Comparison of ENCODE assay signal across 8 mouse cellular contexts in the genomic region with DNA sequence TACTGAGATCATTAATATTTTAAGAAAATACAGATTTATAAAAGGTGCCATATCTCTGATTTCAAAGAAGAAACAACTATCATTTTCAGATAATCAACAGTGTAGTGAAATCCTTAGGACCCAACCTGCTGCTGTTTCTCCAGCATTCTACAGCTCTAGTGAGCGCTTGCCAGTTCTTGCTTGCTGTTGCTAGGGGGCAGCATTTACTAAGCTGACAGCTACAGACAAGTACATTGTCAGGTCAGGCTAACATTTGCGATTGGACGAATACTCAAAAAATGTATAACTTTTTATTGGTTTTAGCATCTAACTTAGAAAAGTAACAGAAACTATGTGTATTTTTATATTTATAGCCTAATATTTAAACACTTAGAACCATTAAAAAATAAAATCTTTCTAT.
DNase-seq lines count a peak whose midpoint lies in the region; ATAC-seq and TF ChIP-seq lines count a peak whose summit lies in the region.
"Had no signal": no experiment of that assay in that cellular context is flagged by ENCODE, and none has a peak within 500 bp of the region (broad histone marks: within the 10 kb centered on the region; RNA-seq: fewer than 3 reads in every experiment).

No protein-coding gene starts in this region.

- H3K27ac ChIP-seq in embryonic fibroblast, embryonic 13.5 days (ENCODE audit: insufficient read depth, low read length) = no peak overlapping the region
- no peak overlapping the region for H3K27ac ChIP-seq in lung, embryonic 14.5 days (ENCODE audit: low read depth)

- peak; percentile 84 to 91 for ATAC-seq in hematopoietic stem cell, adult 5-6 weeks (replicated peaks in 1 of 2; ENCODE audit: insufficient read depth in 1 of 2, low FRiP score in 2 of 2, low TSS enrichment in 1 of 2, low read depth in 1 of 2, poor library complexity in 2 of 2, severe bottlenecking in 2 of 2)
- peak; percentile 86 for ATAC-seq in lung, embryonic 14.5 days (ENCODE audit: insufficient read depth)

- H3K9me3 ChIP-seq in lung, embryonic 14.5 days (ENCODE audit: low read depth, low read length) = no peaks in the 10 kb centered on the region
- H3K9me3 ChIP-seq: megakaryocyte, embryonic 14.5 days had no signal

- peak; percentile 90 for DNase-seq in MEL-GATA-1-ER (ENCODE audit: extremely low read depth, low read depth)
- peak; percentile 33 for DNase-seq in adrenal gland, postnatal 25 days
- DNase-seq in layer of hippocampus, adult 18-20 months (ENCODE audit: low spot score in 2 of 2) = peak; percentile 29 to 72
- DNase-seq in lung, embryonic 14.5 days = peak; percentile 93
- peak; percentile 60 for DNase-seq in right cerebral cortex, adult 18-20 months

- no peak overlapping the region for H3K4me2 ChIP-seq in lung, embryonic 14.5 days

- H3K4me3 ChIP-seq in embryonic fibroblast, embryonic 13.5 days (ENCODE audit: insufficient read depth, low read length) = no peak overlapping the region
- no peak overlapping the region for H3K4me3 ChIP-seq in lung, embryonic 14.5 days (ENCODE audit: low read depth, low read length)

- H3K27me3 ChIP-seq in lung, embryonic 14.5 days (ENCODE audit: insufficient read depth, low read length) = no peaks in the 10 kb centered on the region
- H3K27me3 ChIP-seq: megakaryocyte, embryonic 14.5 days had no signal

- no peak overlapping the region for H3K9ac ChIP-seq in lung, embryonic 14.5 days

- H3K36me3 ChIP-seq in lung, embryonic 14.5 days (ENCODE audit: insufficient read depth) = no peaks in the 10 kb centered on the region

- peak; percentile 62; the same call in 1 of the 2 replicates for TF ChIP-seq CTCF in embryonic fibroblast, embryonic 13.5 days (IDR thresholded peaks at IDR 0.05; ENCODE audit: borderline replicate concordance, insufficient read depth, low read length)
- peak; percentile 92 for TF ChIP-seq CTCF in lung, embryonic 14.5 days (IDR thresholded peaks at IDR 0.05; ENCODE audit: low read depth)

- no peak for TF ChIP-seq POLR2A in embryonic fibroblast, embryonic 13.5 days (IDR thresholded peaks at IDR 0.05; ENCODE audit: low read depth, low read length)

- H3K4me1 ChIP-seq in embryonic fibroblast, embryonic 13.5 days (ENCODE audit: control insufficient read depth, insufficient read depth, low read length) = no peaks in the 10 kb centered on the region; the same call in 1 of the 2 replicates
- no peaks in the 10 kb centered on the region for H3K4me1 ChIP-seq in lung, embryonic 14.5 days (ENCODE audit: insufficient read depth)

- 9% methylated on average over 3 of the region's 3 CpGs for WGBS in lung, embryonic 14.5 days

Comparison
In these comparisons a context has a peak if more than half of its experiments do, and no peak if none do; other contexts are left out.
1. DNase-seq: peak in every context shown above with its lines; median percentile 93 in lung, embryonic 14.5 days; 90 in MEL-GATA-1-ER; 60 in right cerebral cortex, adult 18-20 months; 50 in layer of hippocampus, adult 18-20 months; 33 in adrenal gland, postnatal 25 days.